Mouse (Mus musculus): ENCODE results near the gene Olfr955.
A peak's percentile ranks its signal among the peaks of the same experiment; 100 is the strongest.

Gene Olfr955

GRCm38 (mm10) chr9:39471844-39472243, at the start of gene Olfr955:
Gene Olfr955, minus strand, starts transcription at chr9:39471944.
- DNase-seq (ENCODE audit: low spot score in 2 of 2), result no peak

GRCm38 (mm10) chr9:39518595-39518994, 46.9 kb upstream of the Olfr955 start:
- no peak for DNase-seq (ENCODE audit: low spot score in 2 of 2)

GRCm38 (mm10) chr9:39515531-39515930, 43.8 kb upstream of the Olfr955 start, which contains the start of gene Olfr957:
Gene Olfr957, minus strand, starts transcription at chr9:39515809.
- DNase-seq (ENCODE audit: low spot score in 2 of 2), result no peak

GRCm38 (mm10) chr9:39509412-39509811, 37.7 kb upstream of the Olfr955 start:
- no peak for DNase-seq (ENCODE audit: low spot score in 2 of 2)

GRCm38 (mm10) chr9:39508998-39509397, 37.3 kb upstream of the Olfr955 start:
- DNase-seq (ENCODE audit: low spot score in 2 of 2), result peak in 1 of 2 experiments; percentile 48

GRCm38 (mm10) chr9:39493895-39494294, 22.2 kb upstream of the Olfr955 start, which contains the start of gene Olfr44:
Gene Olfr44, minus strand, starts transcription at chr9:39493995.
- DNase-seq (ENCODE audit: low spot score in 2 of 2), result no peak

GRCm38 (mm10) chr9:39456401-39456800, 15.3 kb downstream of the Olfr955 start, which contains the start of gene Olfr954:
Gene Olfr954, plus strand, starts transcription at chr9:39456701.
- no peak for DNase-seq (ENCODE audit: low spot score in 2 of 2)

GRCm38 (mm10) chr9:39427048-39427447, 44.7 kb downstream of the Olfr955 start, which contains the start of gene Olfr952:
Gene Olfr952, minus strand, starts transcription at chr9:39427148.
- no peak for DNase-seq (ENCODE audit: low spot score in 2 of 2)

Data from frontal cortex, postnatal 14 days (tissue).